Mouse (Mus musculus) megakaryocyte, embryonic 14.5 days (primary cell): ENCODE data around the gene 1700067K01Rik.

Experiments
- FLI1 ChIP-seq: IDR thresholded peaks from 2 replicates; pipeline ENCODE4 v1.6.1; 2012; ENCODE audit warnings: low read length, inconsistent platforms, mixed read lengths
- GATA1 ChIP-seq: IDR thresholded peaks from 3 replicates; pipeline ENCODE4 v1.6.1; 2012; ENCODE audit warnings: mixed read lengths, low read length, inconsistent platforms, borderline replicate concordance

DNA sequence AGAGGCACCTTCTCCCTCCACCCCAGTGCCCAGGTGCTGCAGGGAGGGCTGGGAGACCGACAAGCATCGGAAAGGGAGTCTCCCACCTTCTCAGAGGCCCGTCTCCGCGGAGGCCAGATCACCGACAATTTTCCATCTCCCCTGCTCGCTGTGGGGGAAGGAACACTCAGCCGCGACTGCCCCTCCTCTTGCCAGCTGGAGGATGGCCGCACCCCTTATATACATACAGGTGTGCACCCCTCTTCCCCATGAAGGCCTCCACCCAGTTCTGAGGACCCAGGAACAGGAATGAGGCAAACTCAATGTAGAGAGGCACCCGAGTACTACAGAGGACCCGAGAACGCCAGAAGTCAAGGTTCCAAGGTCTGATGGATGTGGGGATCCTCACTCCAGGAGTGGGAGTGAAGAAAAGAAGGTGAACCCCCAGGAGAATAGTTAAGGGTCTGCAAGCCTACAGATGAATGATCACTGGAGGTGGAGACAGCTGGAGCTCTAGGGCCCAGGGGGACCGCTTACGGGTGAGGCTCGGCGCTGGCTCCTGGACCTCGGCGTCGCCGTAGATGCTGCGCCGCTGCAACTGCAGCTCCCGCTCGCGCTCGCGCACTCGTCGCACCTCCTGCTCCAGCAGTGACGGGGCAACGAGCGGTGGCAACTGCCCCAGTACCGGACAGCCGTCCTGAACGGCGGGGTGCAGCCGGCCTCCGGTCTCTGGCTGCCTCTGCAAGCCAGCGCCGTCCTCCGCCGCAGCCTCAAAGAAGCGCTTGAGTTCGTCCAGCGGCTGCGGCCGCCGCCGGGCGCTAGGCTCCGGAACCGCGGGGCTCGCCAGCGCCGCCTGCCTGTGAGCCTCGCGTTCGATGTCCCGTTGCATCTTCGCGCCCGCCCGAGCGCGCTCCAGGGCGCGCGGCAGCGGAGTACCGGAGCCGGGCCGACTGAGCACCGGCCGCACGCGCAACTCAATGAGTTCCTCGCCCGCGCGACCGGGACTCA lies 9.6 kb downstream of the 1700067K01Rik start:
- no peak for TF ChIP-seq GATA1
- TF ChIP-seq FLI1: no peak
